Mouse (Mus musculus) right cerebral cortex, postnatal 14 days (tissue): ENCODE results near the gene Sppl2b.
A peak's percentile ranks its signal among the peaks of the same experiment; 100 is the strongest.
"Not testable (repeated sequence)": the region's sequence is repeated elsewhere in the genome, so short reads cannot be mapped to it uniquely, and the experiment has no call there.

Source experiments
- DNase-seq: peaks from one replicate; pipeline ENCODE4 v3.0.0; 2022

Gene Sppl2b

DNA sequence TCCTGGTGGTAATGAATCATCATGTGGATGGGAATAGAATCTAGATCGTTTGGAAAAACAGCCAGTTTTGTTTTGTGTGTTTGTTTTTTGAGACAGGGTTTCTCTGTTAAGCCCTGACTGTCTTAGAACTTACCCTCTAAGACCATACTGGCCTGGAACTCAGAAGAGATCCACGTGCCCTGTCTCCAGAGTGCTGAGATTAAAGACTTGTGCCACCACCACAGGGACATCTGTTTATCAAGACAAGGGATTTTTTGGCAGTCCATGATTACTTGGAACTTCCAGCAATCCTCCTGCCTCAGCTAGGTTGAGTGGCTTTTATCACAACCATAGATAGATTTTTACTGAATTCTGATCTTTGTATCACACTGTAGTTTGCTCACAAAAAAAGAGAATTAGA, 30.2 kb upstream of the Sppl2b start:
- DNase-seq: no peak

DNA sequence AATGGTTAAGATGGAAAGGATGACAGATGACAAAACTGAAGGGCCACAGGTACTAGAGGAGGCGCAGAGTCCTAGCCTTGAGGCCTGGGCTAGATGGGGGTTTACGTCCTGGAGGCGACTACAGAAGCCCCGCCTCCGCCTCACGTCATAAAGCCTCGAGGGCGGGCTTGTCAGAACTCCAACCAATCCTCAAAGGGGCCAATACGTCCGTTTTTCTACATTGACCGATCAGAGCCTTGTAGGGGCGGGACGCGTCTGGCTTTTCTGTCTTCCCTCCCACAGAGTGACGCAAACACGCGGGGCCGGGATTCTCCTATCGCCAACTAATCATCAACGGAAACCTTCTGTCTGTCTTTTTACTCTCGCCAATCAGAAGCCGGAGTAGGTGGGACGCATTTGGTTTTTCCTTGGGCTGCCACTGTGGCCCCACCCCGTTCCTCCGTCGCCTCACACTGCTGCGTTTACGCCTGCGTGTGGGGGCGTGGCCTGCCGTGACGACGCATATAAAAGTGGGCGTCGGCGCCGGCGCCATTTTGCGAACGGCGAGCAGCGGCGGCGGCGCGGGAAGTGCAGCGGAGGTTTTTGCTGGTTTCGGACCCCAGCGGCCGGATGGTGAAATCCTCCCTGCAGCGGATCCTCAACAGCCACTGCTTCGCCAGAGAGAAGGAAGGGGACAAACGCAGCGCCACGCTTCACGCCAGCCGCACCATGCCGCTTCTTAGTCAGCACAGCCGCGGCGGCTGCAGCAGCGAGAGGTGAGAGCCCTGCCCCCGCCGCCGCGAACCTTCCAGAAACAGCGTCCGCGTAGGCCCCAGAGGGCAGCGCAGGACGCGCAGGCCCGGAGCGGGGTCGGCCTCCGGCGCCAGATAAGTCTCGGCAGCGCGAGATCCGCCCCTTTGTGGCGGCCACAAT, 28.7 kb upstream of the Sppl2b start, which contains the start of gene Oaz1:
Oaz1 (plus strand) TSS at position 506 of the 912 bp plus-strand sequence.
- peak; percentile 97 for DNase-seq

DNA sequence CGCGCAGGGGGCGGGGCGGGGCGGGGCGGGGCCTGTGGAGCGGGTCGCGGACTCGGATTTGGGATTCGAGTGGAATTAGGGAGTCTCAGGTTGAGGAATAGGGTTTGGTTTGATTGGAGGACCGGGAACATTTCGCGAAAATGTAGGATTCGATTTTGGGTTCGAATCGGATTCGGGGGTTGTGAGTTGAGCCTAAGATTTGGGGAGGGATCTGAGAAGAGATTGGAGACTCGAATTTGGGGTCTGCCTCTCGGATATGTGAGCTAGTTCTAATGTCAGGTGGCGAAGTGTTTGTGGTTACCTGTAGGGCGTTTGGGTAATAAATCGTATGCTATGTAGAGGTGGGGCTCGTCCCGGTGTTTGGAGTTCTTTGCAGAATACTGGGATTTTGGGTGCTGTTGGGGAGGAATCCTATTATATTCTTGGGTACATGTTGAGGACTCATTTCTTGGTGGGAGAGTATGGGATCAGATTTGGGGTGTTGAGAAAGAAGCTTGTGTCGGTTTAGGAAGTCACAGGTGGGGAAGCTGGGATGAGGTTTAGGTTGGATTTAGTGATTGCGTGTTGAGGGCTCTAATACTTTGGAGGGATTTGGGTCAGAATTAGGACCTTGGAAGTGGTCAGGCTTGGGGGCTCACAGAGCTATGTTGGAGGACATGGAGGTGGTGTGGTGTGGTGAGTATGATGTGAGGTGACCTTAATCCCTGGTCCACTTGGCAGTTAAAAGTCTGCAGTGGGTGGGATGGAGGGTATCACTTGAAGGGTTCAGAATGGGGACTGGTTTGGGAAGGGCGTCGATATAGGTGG, 27.8 kb upstream of the Sppl2b start:
- DNase-seq: no peak

DNA sequence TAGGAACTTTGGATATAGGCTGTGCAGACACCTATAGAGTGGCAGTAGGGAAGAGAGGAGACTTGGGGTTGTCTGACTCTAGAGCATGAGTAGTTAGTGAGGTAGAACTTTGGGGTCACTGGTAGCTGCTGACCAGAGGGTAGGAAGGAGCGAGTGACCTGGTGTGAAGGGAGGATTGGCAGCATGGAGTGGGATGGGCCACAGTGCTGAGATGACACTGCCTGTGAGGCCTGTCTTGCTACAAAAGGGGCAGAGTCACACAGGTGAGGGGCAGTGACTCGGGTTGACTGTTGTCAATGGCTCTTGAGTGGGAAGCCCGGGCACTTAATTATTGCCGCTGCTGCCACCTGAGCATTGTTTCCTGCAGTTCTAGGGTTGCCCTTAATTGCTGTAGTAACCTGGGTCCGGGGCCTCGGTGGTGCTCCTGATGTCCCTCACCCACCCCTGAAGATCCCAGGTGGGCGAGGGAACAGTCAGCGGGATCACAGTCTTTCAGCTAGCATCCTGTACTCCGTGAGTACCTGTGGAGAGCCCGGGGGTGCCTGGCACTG, 27.1 kb upstream of the Sppl2b start:
- DNase-seq: no peak

DNA sequence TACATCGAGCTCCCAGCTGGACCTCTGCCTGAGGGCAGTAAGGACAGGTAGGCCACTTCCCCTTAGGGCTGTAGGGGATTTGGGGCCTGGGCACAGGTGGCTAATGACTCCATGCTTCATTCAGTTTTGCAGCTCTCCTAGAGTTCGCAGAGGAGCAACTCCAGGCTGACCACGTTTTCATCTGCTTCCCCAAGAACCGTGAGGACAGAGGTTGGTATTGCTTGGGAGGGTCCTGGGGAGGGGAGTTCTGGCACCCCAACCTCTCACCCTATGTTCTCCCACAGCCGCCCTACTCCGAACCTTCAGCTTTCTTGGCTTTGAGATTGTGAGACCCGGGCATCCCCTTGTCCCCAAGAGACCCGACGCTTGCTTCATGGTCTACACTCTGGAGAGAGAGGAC, 26.5 kb upstream of the Sppl2b start:
- not testable (repeated sequence) for DNase-seq

DNA sequence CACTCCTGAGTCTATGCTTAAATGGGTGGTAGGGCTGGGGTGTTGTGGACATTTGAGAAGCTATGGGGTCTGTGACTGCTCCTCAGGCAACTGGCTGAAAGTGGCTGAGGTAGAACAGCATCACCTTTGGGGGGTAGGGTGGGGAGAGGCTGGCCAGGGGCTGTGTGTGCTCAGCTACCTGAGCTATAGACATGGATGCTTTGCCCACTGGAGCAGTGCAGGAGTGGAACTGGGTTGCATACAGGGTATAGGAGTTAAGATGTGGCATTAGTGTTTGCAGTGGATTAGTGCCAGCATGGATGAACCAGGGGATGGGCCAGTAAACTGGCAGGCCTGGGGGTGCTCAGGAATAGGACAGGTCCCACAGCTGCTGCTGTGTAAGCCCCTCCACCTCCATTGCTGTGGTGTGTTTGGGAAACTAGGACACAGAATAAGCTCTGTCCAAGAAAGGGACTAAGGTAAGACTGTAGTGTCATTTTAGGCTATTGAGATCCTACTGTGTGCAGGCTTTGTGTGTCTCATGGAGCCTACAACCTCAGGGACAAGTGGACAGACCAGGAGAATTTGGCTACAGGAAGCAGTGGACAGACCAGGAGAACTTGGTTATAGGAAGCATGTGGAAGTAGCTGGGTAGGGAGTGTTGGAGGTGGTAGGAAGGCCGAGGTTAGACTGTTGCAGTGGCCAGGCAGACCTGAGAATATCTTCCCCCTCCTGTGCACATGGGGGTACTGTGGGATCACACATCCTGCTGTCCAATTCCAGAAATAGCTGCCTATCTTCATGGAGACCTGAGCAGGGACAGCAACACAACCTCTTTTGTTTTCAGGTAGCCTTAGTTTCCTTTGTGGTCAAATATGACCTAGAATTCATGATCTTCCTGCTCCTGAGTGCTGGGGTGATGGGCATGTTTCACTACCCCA, 25.5 kb upstream of the Sppl2b start:
- DNase-seq: no peak

DNA sequence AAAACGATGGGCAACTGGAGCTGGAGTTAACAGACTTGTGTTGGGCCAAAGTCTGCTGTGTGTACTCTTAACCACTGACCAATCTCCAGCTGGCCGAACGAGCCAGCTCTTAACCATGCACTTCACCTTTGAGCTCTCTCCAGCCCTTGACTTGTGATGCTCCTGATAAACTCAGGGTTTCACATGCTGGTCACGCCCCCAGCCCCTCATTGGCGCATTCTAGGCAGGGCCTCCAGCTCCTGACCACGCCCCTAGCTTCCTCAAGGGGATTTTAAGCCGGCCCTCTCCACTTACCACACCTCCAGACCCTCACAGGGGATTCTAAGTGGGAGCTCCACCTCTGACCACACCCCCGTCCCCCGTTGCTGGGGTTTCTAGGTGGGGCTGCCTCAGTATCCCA, 23.9 kb upstream of the Sppl2b start:
- DNase-seq: no peak

DNA sequence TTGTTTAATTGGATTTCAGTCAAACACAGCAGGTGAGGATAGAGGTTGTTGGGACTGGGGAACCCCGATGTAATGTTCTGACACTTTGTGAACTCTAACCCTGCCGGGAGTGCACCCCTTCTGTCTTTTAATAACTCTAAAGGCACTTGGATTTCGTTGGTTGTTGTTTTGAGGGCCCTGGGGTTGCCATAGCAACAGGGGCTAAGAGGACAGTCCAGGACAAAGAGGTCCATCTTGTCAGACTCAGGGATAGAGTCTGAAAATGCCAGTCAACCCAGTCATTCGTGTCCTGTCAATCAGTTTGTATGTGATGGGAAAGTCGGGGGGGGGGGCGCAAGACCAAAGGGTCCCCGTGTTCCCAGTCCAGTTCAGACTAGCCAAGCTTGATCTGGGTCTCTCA, 22.3 kb upstream of the Sppl2b start:
- DNase-seq: no peak

DNA sequence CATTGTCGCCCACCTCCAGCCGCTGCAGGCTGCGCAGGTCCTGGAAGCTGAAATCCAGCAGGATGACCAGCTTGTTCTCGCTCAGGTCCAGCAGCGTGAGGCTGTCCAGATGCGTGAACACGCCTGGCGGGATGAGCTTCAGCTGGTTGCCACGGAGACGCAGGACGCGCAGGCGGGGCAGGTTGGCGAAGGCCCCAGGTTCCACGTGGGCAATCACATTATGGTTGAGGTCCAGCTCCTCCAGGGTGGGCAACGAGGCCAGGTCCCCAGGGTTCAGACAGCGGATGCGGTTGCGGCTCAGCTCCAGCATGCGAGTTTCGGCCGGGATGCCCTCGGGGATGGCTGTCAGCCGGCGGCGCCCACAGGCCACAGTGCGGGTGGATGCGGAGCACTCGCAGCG, 19.5 kb upstream of the Sppl2b start:
- DNase-seq: no peak

DNA sequence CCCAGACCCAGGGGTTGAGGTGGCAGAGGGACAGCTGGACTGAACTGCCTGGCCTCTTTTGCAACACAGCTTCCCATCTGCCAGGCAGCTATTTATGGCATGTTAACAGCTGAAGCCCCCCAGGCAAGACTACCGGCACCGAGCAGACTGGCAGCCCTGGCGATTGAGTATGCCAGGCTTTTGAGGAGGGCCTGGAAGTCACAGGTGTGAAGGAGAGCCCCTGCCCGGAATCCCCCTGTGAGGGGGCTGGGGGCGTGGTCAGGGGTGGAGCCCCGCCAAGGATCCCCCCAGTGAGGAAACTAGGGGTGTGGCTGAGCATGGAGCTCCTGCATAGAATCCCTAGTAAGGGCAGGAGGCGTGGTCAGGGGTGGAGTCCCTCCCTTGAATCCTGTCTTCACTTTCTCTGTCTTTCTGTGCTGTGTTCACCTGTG, 18.1 kb upstream of the Sppl2b start:
- no peak for DNase-seq

DNA sequence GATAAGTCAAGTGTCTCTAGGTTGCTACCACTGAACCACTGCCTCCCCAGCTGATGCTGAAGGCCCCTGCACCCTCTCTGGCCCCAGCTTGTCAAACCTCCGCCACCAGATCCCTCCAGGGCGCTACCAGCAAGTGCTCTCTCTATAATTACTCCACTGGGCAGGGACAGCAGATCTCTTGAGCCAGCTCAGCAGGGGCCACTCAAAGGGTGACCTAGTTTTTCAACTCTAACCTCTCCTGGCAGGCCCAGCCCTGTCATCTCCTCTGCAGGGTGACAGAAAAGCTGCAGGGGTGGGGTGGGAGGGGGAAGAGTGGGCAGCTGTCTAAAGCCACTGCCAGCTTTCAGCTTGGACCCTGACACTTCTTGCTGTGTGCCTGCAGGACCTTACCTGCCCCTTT, 17.2 kb upstream of the Sppl2b start:
- no peak for DNase-seq

DNA sequence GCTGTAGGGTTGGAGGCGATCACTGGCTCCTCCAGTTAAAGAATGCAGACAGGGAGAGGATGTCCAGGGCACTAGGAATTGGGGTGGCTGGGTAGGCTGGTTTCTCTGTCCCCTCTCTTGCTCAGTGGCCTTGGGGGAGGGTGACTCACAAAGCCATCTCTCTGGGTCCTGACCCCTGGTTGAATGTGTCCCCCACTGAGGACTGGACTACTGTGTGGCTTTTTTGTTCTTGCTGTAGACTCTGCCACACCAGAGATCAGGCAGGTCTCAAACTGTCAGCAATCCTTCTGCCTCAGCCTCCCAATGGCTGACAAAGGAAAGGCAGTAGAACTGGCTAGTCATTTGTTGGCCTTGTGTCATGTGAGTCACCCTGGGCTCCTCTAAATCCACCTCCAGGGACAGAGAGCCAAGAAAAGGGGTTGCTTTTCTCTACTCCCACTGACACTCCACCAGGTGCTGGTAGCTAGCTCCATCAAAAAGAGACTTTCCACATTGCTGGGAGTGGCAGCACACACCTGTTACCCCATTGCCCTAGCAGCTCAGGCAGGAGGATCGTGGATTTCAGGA, 16.6 kb upstream of the Sppl2b start:
- DNase-seq: no peak

DNA sequence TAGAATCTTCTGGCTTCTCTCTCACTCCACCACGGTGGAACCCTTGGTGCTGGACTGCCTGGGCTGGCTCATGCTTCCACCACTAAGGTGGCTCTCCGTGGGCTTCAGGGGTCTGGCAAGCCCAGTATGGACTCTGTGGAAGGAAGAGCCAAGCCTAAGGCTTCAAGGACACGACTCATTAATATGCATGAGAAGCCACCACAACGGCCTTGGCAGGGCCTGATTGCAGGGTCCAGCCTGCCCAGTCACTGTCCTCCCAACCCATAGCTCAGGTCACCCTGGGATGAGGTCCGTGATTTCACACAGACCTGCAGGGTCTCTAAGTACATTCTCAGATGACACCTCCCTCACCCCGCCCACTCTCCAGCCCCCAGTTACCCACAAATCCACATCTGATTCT, 15.2 kb upstream of the Sppl2b start:
- no peak for DNase-seq

DNA sequence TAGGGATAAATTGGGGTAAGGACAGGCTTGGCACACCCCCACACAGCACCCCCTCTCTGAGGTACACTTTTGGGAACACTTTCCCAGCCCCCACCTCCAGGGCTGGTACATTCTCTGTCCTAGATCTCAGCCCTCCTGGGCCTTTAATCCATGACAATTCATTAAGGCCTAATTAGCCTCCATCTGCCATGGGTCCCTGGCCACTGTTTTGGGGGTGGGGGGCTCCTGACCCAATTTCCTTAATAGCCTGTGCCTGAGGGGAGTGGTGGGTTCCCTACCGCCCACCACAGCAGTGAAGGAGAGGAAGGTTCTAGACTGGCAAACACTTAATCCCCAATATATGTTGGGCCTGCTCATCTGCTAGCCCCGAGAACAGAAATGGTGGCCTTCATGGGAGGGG, 13.4 kb upstream of the Sppl2b start:
- no peak for DNase-seq

DNA sequence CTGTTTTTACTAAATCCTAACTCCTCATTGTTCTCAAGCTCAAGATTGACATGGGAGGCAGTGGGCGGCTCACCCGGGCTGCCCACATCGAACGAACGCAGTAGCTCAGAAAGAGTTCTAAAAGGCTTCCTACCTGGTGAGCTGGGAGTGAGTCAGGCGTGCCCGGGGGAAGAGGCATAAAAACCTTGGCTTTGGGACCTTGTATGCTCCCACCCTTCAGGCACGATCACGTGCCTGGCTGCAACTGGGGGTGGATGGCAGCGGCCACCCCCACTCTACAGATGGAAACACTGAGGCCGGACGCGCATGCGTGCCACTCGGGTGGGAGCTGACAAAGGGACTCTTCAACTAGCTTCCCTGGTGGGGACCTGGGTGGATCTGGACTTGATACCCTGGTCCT, 12.7 kb upstream of the Sppl2b start:
- no peak for DNase-seq

DNA sequence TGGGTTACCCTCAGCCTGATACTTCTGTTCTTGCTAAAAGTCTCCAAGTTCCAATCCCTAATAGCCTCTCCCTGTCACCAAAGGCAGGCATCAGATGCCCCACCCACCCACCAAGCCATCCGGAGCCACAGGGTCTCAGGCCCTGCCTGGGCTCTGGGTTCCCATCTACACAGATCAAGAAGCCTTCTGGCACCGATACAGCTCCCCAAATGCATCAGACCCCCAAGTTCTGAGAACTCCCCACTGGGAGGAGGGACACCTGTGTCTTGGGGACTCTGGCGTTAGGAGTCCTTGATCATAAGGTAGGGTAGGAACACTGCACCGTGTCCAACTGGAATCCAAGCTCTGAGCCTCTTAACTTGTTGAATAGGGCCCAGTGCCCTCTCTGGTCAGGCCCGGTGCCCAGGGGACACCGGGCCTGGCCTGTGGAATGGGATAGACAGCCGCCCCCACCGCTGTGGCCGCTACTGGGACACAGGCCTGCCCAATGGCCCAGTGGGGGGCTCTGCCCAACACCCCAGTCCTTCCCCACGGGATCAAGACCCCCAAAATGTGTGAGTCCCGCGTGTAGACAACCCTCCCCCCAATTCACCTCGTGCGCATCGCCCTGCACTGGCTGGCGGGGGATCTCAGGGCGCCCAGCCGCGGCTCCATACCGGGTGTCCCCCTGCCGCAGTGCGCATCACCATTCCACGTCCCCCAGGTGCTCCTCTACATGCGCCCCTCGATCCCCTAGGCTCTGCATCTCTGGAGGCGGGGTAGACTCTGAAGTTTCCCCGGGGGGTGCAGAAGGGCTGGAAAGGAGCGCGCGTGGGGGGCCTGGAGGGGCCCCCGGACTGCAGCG, 11.8 kb upstream of the Sppl2b start:
- no peak for DNase-seq

DNA sequence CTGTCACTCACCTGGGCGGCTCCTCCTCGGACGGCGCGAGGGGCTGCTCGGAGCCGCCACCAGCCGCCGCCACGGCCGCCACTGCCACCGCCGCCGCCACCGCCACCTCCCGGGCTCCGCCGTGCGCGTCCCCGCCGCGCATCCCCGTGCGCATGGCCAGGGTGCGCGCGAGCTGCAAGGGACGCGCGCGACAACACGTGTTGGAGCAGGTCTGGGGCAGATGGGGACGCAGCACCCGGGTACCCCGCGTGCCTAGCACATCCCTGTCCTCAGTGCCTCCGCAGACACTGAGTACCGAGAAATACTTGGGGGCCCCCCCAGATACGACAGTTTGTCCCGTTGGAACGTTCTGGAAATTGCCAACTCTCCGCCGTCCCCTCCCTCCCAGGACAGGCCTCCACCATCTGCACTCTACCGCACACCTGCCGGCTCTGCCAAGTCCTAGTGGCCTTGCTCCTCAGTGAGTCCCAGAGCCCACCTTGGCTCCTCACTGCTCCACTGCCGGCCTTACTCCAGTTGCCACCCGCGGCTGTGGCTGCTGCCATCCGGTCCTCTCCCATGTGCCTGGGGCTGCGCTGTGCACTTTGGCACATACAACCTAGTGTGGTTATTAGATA, 11.0 kb upstream of the Sppl2b start, which contains the start of gene Lingo3:
Lingo3 (minus strand) TSS at position 109 of the 617 bp plus-strand sequence.
- DNase-seq: peak; percentile 72

DNA sequence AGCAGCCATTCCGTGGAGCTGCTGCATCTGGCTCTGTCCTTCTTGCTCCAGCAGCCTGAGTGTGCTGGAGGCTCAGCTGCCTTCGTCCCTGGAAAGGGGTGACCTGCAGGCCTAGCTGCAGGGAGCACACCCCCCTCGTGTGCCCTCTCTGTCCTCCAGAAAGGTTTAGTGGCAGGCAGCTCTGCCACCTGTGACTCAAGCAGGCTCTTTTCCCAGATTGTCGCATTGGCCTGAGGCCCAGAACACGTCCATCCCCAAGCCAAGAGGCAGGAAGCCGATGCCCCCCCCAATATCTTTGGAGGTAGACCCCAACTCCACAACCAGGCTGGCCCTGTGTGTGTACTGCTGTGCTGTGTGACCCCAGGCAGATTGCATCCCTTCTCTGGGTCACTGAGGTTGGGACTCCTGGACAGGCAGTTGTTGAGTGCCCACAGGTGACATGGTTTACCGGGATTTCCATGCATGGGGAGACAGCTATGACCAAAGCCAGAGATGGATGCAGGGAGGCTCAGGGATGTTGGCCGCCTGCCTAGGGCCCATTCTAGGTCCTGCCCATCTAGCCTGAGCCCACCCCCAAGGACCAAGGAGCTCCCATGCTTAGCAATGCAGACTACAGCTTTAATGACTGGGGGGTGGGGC, 9.9 kb upstream of the Sppl2b start:
- no peak for DNase-seq

DNA sequence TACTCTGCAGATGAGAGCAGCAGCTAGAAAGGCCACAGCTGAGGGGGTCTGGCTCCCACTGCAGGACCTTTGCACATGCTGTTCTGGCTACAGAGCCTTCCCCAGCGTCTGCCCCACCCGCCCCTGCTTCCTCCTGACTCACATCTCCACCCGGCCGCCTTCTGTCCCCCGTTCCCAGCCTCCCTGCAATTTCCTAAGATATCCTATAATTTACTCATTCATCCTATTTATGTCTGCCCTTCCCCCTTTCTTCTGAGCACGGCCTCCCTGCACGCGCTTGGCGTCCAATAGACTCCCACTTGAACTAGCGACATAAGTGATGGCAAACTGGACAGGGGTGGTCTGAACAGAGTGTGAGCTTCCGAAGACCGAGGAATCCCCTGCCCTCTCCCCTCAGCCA, 9.3 kb upstream of the Sppl2b start:
- peak; percentile 54 for DNase-seq

DNA sequence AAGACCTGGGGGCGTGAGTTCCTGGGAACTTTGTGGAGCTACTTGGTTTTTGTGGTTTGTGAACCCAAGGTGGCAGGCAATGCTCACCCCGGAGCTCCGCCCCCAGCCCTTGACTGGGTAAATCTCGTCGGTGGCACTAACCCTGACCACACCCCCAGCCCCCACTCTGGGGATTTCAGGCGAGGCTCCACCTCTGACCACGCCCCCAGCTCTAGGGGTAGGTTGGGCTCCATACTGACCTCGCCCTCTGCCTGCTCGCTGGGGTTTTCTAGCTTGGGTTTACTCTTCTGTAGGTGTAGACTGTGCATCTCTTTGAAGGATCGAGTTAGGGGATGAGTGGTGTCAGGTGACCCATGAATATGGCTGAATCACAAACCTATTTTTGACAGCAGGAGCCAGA, 6.5 kb upstream of the Sppl2b start:
- no peak for DNase-seq
